Mouse (Mus musculus) heart, adult 18-20 months (tissue): ENCODE data around the gene Sema4d. TPM values are rescaled to one million over a fixed set of nuclear protein-coding genes. Genes with fewer than 3 reads are reported as not detected.
"Not testable (repeated sequence)": the region's sequence is repeated elsewhere in the genome, so short reads cannot be mapped to it uniquely, and the experiment has no call there.

Experiments used
- DNase-seq, 2 experiments: peaks; one replicate each; pipeline ENCODE4 v3.0.0; 2021 to 2022; ENCODE audit warnings: mixed read lengths in 1 of 2
- long read RNA-seq, 2 experiments: library from polyadenylated mRNA; stranded (forward); transcript quantifications; one replicate each; pipeline ENCODE4 v2.0.0; 2021
- total RNA-seq, 2 experiments: library from RNA; stranded (reverse); gene quantifications; 2 replicates each; pipeline ENCODE4 v1.2.3; 2021

Sema4d gene
- 10 to 100 TPM; 57.5 to 67.5 TPM for total RNA-seq
- long read RNA-seq, experiment 1, partial matches to known transcripts, result 12 of 72 reads
- long read RNA-seq, experiment 1, other reads (novel, unspliced or antisense), result 60 of 72 reads
- long read RNA-seq, experiment 2, partial matches to known transcripts, result 6 of 28 reads
- long read RNA-seq, experiment 2, other reads (novel, unspliced or antisense), result 22 of 28 reads

DNA sequence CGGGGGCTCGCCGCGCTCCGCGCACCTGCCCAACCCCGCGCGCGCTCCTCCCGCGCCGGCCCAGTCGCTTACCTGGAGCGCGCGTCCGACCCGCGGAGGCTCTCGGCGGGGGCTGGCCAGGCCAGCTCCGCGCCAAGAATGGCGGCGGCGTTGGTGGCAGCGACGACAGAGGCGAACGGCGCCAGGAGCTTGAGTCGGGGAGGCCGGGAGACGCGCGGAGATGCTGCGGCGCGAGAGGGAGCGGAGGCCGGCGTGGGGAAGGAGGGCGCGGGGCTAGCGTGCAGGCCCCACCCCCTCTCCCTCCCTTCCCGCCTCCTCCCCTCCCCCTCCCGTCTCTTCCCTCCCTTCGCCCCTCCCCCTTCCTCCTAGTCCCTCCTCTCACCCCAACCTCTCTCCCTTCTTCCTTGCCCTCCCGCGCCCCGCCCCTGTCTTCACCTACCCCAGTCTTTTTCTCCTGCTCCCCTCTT is at the start of gene Sema4d:
Gene Sema4d (minus strand): TSS at position 323 of the 467 bp plus-strand sequence.
- peak; percentile 43 to 52 for DNase-seq

DNA sequence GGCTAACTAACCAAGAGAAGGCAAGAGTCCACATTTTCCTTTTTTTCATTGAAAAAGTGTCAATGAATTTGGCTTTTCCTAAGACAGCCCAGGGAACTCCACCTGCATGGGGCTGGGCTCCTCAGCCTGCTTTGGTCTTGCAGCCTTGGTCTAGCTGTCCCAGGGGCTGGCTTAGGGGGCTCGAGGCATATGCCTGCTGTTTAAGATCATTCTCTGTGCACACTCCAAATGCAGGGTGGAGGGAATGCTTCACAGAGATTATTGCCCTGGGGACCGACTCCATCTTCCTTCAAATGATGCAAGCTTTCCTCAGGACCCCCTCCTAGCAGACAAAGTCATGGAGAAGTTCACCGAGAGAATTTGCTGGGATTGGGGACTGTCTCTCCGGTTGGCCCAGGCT is 49.8 kb upstream of the Sema4d start:
- DNase-seq, result no peak

DNA sequence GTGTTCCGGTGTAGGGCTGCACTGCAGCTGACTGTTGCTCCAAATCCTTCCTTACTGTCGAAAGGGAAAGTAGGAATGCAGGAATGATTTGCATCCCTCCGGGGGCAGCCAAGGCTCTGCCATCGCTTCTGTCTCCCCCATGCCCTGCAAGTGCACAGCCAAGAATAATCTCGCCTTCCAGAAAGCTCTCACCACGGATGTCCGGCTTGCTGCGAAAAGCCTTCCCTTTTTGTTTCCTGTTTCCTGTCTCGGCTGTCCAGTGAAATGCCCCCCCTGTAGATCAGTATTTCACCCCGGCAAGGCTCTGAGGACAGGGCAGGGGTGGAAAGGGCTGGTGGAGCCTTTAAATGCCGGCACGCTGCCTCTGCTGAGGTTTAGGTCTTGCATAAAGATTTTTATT is 49.2 kb upstream of the Sema4d start:
- DNase-seq, result peak in 1 of 2 experiments; percentile 41

DNA sequence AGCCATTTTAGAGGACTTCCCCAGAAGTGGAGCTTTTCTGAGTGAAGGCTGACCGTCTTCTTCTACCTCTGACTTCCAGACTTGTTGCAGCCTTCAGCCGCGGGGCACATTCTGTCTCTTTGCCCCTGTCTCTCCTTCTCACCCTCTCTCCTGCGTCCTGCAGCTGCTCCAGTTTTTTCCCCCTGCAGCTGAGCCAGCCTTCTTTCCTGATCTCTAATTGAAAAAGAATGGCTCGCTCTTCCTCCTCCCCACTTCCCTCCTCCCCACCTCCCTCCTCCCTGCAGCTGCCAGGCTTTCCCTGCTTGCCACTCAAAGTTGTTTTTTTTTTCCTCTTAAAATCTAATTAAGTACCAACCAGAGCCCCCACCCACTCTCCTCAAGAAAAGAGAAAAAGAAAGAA is 48.6 kb upstream of the Sema4d start:
- DNase-seq, result no peak

DNA sequence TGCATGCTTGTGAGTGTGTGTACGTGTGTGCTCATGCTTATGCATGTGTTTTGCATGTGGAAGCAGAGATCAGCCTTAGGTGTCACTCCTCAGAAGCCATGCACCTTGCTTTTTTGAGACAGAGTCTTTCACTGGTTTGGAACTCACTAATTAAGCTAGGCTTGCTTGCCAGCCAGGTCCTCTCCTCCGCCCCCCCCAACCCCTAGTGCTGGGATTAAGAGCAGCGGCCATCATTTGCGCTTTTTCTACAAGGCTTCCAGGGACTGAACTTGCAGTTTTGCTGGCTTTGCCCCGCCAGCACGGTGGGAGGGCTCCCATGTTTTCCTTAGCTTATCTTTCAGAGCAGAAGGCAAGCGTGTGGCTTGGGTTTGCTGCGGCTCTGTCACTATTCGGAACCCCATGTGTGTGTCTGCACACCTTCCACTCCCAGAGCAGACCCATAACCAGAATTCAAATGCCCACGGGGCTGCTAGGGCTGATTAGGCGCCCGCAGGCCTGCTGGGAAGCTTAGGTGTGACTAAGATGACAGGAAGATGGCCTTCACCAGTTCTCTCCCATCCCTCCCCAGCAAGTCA is 48.1 kb upstream of the Sema4d start:
- DNase-seq, result no peak

DNA sequence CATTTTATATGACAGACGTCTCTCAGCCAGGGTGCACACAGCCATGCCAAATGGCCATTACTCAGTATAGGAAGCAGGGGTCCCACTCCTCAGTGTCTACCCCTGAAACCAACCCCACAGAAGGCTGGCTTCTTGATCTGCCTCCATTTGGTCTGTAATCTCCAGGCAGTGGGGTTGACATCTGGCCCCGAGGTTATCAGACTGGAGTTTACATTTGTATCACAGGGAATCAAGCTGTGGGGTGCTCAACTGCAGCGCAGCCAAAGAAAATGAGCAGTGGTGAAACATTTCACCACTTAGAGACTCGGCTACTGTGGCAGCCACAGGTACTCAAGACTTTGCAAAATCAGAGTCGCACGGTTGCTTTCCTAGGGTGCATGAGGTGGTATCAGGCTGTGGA is 47.2 kb upstream of the Sema4d start:
- no peak for DNase-seq

DNA sequence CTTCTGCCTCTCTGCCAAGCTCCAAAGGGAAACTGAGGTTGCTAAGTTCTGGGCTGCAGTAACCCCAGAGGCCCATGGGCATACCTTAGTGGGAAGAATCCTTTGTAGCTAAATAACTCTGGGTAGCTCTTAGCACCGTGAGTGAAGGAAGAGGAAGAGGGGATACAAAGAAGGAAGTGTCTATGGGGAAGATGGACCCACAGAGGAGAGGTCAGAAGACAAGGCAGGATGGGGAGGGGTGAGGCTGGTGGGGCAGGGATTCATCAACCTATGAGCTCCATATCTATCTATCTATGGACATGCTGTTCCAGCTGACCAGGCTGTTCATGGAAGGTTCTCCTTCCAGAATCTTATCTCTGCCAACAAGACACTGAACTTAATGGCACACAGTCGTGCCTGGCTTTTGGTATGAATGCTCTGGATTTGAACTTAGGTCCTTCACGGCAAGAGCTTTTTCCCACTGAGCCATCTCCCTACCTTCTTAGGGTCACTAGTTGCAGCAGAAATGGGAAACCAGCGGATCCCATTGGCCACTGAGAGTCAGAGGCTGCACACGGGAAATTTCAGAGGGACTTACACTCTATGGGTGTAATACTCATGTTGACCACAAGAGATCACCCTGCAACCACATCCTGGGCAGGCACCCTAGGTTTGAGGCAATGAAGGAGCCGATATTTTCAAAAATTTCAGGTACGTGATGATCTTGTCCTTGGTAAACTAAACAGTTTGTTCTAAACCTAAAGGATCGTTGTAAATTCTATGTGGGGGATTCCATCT is 45.9 kb upstream of the Sema4d start:
- peak; percentile 42 to 68 for DNase-seq

DNA sequence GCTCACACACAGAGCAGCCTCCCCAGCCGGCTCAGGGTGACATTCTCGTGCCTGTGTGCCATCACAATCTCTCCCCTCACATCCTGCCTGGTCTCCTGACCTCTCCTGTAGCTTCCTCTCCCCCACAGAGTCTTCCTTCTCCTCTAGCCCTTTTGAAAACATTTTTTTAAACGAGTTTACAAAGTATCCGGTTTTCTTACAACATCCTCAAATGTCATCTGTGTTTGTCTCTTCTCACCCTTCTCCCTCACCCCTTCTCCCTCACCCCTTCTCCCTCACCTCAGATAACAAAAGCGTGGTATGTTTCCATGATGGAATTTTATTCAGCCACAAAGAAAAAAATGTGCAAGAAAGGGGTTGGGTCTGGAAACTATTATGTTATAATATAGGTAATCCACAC is 43.9 kb upstream of the Sema4d start:
- DNase-seq, result no peak

DNA sequence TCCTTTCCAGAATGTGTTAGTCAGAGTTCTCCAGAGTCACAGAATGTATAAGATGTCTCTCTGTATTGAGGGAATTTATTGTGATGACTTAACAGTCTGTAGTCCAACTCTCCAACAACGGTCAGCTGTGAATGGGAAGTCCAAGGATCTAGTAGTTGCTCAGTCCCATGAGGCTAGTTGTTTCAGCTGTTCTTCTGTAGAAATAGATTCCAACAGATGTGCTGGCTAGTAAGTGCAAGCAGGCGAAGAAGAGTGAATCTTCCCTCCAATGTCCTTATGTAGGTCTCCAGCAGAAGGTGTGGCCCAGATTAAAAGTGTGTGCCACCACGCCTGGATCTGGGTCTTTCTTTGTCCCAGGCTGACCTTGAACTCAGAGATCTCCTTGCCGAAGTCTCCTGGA is 41.7 kb upstream of the Sema4d start:
- not testable (repeated sequence) for DNase-seq

DNA sequence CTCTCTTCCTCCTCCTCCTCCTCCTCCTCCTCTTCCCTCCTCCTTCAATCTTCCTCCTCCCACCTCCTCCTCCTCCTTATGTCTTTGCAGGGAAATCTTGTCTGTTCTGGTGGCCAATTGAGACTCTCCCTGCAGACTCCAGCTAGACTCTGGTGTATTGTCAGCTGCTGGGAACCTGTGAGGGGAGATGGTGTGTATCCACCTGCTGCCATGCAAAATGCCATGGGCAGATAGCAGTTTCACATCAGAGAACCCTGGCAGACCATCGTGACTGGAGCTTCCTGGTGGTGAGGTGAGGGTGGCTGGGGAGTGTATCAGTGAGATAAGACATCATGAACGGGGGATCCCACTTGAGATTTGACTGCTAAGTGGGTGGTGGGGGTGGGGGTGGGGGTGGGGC is 41.0 kb upstream of the Sema4d start:
- no peak for DNase-seq

DNA sequence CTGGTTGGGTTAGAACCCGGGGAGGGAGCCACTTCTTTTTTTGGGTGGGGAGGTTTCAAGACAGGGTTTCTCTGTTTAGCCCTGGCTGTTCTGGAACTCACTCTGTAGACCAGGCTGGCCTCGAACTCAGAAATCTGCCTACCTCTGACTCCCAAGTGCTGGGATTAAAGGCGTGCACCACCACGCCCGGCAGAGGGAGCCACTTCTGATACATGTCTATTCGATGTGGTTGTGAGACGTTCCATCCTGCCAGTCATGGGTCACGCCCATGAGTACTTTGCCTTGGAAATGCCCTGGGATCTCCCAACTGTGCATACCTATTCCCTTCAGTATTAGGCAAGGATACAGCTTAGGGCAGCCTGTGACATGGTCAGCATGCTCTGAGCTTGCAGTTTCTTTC is 40.5 kb upstream of the Sema4d start:
- DNase-seq, result not testable (repeated sequence)

DNA sequence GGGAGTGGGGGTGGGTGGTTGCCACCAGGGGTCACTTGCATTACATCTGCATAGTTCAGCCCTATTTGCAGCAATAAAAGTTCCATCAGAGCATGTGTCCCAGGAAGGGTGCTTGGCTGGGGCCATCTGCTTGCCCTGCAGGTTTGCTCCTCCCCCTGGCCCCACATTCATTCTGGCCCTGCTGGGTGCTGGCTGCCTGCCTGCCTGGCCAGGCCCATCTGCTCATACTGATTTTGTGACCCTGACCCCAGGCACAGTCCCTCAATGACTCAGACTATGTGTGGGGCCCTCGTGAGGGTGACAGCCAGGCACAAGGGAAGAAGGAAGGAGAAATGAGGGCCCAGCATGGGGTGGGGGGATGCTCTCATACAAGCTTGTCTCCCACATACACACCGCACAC is 40.1 kb upstream of the Sema4d start:
- DNase-seq, result peak in 1 of 2 experiments; percentile 26

DNA sequence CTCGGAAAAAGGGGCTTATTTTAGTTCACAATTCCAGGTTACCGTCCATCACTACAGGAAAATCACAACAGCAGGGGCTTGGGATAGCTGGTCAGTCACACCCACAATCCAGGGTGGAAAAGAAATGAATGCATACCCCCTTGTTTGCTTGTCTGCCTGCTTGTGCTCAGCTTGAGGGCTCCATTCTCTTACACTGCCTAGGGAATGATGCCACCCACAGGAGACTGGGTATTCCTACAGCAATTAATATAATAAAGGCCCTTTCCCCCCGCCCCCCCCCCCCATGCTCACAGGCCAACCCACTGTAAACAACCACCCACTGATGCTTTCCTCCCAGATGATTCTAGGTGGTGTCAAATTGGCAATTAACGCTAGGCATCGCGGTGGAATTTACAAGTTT is 38.9 kb upstream of the Sema4d start:
- no peak for DNase-seq

DNA sequence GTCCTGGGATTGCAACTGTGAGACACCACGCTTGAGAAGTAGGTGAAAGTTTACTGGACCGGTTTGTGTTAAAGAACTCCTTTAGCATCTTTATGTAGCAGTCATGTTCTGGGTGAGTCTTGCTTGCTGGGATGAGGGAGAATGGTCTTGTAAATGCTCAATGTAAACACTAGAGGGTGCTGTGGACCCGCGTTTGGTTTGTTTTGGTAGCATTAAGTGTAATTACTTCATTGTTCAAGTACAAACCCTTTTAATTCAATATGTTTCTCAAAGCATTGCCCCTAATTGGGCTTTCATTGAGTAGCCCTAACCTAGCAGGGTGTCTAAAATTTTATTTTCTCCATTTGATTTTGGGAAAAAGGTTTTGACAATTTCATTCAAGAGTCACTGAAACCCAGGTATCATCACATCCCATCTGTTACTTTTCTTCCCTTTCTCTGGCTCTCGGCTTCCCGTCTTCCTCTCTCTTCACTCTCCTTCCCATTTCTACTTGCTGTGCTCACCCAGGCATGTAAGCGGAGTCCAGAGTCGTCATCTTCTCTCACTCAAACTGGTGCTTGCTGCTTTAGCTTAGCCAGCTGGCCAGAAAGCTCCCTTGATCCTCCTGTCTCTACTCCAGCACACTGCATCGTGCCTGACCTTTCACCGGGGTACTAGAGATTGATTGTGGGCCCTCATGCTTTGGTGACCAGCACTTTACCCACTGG is 37.4 kb upstream of the Sema4d start:
- peak in 1 of 2 experiments; percentile 76 for DNase-seq

DNA sequence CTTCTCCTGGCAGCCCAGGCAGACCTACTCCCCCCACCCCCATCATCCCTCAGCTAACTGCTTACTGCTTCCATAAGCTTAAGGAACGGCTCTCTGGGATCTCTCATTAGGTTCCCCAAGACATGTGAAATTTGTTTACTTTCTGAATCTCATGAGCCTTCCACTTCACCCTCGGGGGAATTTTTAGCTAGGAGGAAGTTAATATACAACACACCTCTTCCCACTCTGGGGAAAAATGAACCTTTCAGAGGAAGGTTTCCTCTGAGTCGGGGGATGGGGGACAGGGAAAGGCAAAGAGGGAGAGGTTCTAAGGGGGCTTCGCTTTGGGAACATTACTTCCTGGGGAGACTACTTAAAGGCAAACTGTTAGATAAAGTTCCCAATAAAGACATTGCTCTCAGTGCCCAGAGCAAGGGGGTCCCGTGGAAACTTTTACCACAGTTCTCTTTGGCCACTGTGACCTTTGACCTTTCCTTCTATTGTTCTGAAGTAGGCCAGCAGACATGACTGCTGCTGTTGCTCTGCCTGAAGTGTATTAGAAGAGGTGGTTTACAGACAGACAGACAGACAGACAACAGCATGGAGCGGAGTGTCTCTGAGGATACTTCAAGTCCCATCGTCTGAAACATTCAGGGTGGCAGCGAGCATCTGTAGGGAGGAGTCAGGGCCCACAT is 30.4 kb upstream of the Sema4d start:
- no peak for DNase-seq

DNA sequence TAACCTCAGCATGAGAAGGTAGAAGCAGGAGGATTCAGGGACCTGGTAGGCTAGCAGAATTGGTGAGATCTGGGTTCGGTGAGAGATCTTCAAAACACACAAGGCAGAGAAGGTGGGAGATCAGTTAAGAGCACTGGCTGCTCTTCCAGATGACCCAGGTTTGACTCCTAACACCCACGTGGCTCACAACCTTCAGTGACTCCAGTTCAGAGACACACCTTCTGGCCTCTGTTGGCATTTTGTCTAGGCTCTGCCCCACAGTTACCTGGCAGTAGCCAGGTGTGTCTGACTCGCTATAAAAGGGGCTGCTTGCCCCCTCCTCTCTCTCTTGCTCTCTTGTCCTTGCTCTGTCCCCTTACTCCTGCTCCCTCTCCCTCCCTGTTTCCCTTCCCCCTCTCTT is 28.4 kb upstream of the Sema4d start:
- DNase-seq, result no peak

DNA sequence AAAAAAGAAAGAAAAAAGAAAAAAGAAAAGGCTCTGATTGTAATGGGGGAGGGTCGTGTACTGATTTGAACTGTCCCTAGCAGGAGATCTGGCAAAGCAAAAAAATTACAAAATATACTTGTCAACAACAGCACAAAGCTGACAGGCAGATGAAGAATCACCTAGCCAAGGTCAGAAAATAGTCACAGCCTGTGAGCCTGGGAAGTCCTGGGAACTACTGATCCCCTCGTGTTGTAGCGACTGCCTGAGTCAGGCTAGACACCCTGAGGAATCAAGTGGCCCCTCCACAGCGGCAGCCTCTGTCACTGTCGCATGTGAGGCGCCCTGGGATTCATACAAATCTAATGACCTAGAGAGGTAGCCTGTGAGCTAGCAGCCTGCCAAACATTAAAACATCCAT is 25.8 kb upstream of the Sema4d start:
- no peak for DNase-seq

DNA sequence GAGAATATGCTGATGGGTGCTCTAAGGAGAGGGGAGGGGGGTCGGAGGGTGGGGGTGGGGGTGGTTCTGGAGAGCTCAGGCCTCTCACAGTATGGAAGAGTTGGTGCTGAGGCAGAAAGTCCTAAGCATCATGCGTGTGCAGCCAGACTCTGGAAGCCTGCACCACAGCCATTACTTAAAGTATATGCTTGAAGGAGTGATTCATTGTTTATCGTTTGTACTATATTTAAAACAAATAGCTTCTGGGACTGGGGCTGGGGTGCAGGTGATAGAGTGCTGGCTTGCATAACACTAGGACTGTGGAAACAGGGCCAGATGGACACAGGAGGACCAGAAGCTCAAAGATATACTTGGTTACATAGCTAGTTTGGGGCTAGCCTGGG is 25.4 kb upstream of the Sema4d start:
- DNase-seq, result no peak

DNA sequence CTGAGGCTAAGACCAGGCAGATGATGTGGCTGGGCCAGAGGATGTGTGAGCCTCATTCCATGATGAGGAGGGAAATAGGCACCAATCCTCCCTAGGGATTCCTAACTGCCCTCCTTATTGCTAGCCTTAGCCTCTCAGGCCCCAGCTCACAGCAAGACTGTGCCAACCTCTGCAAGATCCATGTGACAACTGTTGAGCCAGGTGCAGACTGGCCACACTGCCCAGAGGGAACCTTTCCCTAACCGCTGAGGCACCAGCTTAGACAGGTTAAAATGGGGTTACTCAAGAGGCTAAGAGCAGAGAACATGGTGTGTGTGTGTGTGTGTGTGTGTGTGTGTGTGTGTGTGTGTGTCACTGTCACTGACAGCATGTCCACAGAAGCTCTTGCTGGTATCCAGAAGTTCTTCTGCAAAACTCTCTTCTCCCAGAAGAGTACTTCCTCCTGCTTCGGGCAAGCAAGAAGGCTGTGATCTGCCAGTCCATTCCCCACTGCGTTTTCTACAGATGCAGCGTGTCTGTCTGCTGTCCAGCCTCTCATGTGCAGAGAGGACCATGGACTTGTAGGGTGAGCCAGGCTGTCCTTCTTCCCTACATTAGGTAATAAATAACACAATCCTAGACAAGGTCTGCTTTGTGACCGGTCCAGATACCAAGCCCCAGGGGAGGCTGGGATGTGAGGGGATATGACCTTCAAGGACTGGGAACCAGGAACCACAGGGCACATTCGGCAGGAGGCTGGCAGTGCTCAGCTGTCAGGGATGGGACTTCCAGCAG is 24.8 kb upstream of the Sema4d start:
- no peak for DNase-seq

DNA sequence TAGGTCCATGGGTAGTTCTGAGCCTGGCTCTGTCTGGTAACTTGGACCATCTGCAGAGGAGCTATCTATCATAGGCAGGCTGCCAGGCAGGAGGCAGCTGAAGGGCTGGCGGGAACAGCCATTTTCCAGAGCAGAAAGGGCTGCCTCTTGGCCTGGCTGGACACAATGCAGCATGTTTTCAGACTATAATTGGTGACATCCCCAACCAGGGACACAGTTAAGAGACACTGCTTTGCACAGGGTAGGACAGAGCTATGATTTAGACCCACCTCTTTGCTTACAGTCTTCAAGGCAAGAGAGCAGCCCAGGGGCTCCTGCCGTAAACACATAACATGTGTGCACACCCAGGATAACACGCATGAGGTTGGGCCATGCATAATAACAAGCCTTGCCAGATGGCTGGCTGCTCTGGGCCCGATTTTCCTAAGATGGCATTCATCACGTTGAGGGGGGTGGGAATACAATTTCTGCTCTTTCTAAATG is 23.1 kb upstream of the Sema4d start:
- peak; percentile 45 to 46 for DNase-seq

DNA sequence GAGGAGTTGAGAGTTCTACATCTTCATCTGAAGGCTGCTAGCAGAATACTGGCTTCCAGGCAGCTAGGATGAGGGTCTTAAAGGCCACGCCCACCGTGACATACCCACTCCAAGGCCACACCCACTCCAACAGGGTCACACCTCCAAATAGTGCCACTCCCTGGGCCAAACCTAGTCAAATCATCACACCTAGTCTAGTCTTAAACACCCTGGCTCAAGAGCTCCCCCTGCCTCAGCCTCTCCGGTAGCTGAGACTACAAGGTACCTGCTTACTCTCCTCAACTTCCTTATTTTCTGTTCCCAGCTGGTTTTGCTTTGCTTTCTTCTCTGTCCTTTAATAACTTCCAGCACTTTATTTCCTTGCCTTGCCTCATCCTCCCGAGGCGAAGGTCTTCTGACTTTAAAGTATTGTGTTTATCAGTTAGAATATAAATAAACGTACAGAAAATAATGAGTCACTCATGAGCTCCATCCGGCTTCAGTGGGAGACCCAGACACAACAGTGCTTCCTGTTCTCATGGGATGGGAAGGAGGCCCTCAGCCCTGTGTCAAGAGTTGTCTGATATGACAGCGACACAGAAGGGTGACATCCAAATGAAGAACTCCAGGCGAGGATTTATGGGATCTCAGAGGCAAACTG is 22.4 kb upstream of the Sema4d start:
- DNase-seq, result peak; percentile 38 to 46
